Mouse (Mus musculus) urinary bladder, adult 2 months (tissue): Measurements from ENCODE around the gene Tsen15. TPM values are rescaled to one million over a fixed set of nuclear protein-coding genes. Genes with fewer than 3 reads are reported as not detected.
A peak's percentile ranks its signal among the peaks of the same experiment; 100 is the strongest.

Experiments used
- DNase-seq: peaks from one replicate; pipeline ENCODE4 v3.0.0; 2022; ENCODE audit warnings: low spot score
- polyA plus RNA-seq: library from polyadenylated mRNA; depleted of rRNA; stranded (reverse); fragments of >200 nt; gene quantifications from 2 replicates; pipeline ENCODE4 v1.2.3, GENCODE M21; 2012; rRNA removed

Tsen15 gene
- 25.9 and 30.1 TPM in 2 replicates for polyA plus RNA-seq

DNA sequence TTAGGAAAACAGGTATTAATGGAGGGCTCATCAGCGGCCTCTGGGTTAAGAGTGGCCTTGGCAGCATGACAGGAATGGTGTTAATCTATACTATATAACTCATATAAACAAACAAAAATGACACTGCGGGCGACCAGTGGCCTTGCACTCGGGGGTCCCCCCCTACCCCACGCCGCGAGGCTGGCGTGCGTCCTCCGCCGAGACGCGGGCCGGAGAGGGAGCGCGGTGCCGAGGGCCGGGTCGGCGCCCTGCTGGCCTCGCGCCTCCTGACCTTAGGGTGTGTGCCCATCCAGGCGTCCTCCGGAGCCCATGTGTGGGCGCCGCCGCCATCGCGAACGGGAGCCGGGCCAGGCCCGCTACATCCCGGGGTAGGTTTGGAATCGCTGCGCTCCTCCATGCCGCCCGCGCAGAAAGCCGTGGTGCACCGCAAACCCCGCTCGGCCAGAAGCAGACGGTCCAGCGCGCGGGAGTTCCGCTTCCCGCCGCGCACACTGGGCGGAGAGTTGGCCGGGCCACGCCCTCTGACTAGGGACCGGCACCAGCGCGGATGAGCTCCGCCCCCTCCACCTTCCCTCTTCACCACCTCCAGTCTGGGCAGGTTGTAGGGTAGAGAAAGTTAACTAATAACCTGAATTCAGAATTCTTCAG lies at the start of gene Tsen15:
Tsen15 (minus strand) TSS at position 501 of the 648 bp plus-strand sequence.
- peak; percentile 83 for DNase-seq

DNA sequence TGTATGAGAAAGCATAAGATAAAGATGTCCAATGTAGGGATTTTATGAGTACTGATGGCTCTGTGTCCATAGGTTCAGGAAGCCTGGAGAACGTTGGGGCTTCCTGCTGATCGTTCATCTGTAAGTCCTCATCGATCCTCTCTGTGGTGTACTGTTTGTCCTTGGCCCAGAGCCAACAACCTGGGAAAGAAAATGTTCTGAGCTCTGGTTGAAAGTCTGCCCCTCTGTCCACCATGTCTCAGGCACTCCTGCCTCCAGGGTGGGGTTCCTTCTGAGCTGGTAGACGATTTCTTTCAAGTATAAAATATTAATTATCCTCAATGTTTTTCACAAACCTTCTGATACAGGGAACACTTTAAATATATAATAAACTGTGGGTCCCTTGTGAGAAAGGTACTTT lies 47.7 kb upstream of the Tsen15 start:
- no peak for DNase-seq

DNA sequence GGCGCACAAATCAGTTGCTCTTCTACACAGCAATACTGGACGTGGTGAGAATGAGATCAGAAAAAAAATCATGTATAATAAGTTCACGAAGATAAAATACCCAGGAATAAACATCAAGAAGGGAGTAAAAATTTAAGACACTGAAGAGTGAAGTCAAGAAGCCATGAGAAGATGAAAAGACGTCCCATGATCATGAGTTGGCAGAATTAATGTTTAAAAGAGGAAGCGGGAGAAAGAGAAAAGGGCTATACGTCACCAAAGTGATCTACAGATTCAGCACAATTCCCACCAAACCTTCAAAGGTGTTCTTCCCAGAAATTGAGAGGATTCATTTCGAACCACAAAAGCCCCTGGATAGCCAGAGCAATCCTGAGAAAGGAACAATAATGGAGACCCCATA lies 43.3 kb upstream of the Tsen15 start:
- DNase-seq: no peak

DNA sequence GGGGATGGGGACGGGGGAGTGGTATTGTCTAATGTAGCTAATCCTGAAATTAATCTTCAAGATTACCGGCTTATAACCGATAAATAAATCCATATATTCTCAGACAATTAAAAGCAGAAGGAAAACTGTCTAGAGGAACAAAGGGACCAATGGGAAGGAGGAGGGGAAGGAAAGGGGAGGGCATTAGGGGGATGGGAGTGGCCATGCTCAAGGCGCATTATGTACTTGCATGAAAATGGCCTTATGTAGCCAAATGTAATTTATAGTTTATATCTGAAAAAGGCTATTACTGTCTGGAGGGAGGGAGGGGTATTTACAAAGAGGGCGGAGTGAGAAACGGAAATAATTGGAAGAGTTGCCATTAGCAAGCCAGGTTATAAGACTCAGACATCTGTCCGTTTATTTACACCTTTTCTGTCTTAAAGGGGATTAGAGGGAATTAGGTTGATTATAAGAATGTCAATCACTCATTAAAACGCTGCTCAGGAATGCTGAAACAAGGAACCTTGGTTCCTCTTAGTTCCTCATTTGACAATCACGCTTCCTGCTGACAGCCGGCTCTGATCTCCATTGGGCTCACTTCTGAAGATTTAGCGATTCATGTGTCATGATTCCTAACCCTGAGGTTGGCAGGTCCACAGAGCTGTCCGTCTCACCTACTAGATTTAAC lies 41.6 kb upstream of the Tsen15 start:
- DNase-seq: no peak

DNA sequence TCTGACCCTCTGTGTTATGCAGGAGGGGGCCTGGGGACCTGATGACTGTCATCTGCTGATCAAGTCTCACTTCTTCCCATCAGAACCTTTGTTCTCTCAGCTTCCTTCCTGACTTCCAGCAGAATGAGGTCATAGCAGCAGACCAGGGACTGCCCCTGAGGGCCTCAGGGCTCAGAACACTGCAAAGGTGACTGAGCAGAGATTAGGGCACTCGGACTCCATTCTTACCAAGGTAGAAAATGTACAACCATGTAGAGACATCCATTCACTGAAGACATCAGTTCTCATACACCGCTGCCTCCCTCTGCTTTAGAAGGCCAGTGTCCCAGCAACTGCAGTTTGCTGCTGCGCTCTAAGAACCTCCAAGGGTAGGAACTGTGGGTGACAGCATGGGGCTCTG lies 36.6 kb upstream of the Tsen15 start:
- DNase-seq: no peak

DNA sequence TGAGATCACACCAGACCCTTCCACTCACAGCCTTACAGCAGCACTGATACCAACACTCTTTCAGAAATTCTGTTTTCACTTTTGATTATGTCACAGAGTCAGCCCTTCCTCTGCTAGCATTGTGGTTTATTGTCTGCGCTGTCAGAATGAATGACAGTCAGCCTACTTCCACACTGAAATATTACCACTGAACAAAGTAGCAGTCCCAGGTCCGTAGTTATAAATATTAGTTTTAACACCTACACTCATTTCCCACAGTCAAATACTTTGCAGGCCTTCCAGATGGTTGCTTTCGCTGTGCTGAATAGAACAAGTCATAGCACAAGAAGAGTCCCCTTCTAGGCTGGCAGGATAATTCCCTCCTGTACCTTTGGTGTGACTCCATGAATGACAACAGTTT lies 35.8 kb upstream of the Tsen15 start:
- DNase-seq: no peak

DNA sequence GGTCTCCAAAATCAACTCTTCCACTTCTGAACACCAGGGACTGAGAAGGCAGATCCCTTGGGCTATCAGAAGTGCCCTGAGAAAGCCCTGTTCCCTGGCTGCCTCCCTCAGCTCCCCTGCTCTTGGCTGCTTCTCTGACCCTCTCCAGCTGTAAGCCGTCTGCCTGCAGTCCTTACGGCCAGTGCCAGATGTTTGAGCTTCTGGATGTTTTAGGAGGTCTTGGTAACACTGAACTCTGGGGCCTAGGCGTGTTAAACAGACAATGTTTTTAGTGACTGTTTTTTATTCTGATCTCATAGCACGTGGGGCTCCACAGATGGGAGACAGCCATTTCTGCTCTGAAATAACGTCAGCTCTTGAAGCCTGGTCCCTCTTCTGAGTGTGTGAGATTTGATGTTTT lies 31.1 kb upstream of the Tsen15 start:
- no peak for DNase-seq

DNA sequence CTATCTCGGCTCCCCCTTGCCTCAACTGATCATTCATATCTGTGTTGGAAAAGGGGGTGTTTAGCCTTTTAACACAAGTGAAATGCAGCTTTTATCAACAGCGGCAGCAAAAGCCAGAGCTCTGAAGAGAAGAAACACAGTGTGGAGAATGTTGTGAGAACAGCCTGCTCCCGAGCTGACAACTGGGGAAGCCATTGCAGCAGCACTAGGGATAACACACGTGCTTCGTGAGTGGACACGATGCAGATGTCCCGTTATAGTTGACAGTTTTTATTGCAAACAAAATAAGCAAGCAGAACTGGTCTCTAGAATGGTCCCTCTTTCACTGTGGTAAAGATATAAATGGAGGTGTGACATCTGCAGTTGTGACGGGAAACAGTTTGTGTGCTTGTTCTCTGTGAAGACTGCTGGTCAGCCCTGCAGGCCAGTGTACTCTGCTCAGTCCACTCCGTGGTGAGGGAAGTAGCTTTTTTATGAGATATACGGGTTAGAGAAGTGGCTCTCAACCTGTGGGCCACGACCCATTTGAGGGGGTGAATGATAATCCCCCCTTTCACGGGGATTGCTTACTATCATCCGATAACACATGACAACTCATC lies 29.9 kb upstream of the Tsen15 start:
- DNase-seq: no peak

DNA sequence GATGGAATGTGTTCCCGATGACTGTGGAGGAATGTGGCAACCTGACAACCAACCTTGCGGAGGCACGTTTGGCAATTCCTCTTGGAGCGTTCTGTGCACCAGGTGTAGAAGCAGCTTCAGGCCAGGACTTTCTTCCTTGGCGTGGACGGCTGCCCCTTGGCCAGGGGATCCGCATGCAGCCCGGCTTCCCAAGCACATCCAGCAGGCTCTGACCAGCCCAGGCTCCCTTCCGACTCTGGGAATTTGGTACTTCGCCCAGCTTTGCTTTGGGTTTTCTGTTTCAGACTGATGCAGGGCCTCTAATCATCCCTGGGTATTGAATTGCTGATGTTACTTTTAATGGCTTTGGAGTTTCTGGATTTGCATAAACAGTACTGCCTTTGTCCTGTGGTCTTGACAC lies 28.0 kb upstream of the Tsen15 start:
- DNase-seq: no peak

DNA sequence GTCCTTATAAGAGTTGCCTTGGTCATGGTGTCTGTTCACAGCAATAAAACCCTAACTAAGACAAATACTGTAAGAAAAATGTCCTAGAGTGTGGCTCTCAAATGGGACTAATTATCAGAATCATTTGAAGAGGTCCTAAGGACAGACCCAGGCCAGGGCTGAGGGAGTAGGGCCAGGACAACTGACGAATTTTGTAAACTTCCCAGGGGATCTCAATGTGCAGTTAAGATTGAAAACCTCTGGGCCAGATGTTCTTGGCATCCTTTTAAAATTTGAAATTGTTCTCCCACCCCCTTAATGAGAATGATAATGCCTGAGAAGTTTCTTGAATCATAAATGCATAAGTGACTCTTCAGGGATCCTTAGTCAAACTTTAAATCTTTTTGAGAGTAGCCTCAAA lies 27.5 kb upstream of the Tsen15 start:
- DNase-seq: no peak

DNA sequence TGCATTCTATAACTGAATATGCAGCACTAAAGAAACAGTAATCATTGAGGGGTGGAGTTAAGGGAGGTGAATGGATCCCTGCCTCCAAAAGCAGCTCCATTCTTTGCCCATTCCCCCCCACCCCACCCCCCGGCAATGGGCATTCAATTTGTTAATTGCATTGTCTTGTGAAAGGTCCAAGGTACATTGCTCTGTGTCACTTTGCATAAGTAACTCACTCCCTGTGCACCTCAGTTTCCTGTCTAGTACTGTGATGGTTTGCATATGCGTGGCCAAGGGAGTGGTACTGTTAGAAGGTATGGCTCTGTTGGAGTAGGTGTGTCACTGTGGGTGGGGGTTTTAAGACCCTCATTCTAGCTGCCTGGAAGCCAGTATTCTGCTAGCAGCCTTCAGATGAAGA lies 26.6 kb upstream of the Tsen15 start:
- DNase-seq: no peak

DNA sequence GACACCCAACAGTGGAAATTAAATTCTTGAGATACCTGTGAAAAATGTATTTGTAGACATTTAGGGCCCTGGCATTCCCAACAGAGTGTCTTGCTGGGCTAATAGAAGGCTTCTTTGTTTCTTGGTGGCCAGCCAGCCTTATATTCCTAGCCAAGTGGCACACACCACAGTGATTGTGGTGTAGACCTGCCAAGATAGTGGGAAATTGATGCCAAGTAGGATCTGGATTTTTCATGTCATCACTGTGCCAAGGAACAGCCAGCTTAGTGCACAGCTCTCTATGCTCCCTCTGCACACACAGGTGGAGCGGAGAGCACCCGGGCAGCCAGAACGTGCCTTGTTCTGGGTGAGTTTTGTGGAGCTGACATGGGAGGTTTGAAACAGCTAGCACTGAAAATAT lies 24.2 kb upstream of the Tsen15 start:
- DNase-seq: no peak

DNA sequence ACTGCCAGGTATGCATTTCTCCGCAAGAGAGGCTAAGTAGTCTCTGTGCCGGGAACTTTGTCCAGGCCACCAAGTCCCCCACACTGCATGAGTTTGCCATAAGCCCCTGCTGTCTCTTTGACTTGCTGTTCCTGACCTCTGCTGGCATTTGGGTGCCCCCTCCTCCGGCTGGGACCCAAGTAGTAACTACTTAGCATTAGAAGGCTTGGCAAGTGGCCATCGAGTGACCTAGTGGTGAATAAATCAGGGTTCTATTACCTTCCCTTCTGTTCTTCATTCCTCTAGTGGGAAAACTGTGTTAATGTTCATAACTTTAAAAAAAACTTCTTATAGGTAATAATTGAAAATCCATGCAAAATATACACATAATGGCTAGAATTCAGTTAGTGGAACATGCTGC lies 22.9 kb upstream of the Tsen15 start:
- no peak for DNase-seq

DNA sequence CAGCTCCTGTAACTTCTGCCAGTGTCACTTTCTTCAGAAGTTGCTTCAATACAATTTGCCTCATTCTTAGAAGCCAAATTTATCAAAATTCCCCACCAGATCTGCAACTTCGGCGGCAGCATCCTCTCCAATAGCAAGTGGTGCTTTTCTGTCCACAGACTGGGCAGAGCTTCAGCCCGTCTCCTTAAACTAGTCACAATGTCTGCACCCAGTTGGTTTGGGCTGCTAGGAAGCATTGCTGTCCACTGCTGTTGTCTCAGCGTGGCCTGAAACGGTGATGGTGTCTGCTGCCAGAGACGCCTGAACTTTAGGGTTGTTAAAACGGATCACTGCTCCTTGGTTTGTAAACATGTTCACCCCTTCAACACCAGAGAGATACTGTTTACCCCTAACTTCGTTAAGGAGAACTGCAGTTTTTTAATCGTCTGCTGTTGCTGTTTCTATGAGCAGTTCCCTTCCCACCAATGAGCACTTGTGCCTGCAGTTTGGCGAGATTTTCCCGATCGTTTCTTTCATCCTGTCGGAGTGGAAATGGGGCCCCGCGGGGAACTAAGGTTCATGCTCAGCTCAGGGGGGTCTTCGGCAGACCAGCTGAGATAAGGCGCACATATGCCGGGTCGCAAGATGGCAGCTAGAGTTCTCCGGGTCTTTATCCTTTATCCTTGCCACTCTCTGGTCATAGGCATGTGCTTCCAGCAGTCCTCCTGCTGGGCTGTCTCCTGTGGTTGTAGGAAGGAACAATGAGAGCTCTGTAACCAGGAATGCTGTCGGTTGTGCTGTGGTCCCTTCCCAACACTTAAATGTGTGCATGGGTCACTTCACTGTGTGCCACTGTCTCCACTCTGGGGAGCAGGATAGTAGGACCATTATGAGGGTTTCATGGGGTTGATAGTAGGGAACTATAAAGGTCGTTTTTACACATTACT lies 20.8 kb upstream of the Tsen15 start:
- no peak for DNase-seq

DNA sequence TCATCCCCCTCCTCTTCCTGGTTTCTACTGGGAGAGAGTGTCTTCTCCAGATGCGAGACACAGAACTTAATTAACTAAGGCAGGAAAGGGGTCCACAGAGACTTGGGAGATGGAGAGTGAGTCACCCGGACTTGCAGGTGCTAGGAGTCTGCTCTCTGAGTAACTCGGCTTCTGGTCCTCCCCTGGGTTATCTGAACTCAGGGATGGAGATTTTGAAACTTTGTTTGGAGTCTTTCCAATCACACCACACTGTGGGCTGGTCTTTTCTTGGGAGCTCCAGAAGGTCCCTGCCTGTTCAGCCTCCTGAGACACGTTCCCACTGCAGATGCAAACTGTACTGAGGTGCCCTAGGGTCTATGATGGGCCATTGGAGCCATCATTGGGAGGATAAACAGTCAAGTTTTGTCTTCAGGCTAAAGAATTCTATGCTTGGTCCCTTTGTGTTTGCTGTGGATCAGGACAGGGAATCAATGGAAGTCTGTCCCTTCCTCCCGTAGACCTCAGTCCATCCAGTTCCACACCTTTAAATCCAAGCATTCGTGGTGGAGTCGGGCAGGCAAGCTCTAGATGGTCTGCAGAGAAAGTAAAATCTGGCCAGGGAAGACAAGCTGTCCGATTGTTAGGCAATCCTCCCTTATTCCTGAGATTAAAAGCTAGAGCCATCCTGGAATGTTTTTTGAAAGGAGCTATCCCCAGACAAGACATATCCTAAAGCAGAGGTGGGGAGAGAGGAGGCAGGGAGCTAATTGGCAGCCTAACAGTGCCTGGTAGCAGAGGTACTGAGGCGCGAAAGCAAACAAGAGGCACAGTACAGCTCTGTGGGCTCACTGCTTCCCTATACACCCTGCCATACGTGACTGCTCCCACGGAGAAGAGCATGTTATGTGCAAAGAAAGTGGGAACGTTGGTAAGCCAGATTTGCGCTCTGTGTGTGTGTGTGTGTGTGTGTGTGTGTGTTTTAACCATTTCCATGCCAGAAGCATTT lies 14.4 kb upstream of the Tsen15 start:
- DNase-seq: no peak

DNA sequence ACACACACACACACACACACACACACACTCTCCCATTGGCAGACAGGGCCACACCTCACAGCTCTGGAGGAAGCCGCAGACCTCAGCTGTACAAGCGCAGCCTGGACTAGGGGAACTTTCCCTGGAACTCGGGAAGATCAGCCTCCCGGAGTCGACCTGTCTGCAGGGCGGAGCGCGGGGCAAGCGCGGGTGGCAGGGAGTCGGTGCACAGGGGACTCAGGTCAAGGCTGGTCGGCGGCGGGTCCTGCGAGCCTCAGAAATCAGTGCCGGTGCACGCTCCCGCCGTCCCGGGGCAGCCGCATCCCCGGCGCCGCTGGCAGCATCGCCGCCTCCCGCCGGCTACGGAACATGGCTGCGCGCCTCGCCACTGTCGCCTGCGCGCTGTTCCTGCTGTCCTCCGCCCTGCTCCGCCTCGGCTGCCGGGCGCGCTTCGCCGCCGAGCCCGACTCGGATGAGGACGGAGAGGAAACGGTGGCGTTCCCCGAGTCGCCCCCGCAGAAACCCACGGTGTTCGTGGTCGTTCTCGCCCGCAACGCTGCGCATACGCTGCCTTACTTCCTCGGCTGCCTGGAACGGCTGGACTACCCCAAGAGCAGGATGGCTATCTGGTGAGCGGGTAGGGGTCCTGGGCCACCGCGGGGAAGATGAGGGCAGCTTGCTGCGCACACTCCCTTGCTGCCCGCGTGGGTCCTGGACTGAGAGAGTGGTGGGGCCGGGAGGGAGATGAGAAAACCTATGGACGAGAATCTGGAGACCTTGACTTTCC lies 13.5 kb upstream of the Tsen15 start, which contains the start of gene Colgalt2:
Colgalt2 (plus strand) TSS at position 41 of the 766 bp plus-strand sequence.
- peak; percentile 37 for DNase-seq

DNA sequence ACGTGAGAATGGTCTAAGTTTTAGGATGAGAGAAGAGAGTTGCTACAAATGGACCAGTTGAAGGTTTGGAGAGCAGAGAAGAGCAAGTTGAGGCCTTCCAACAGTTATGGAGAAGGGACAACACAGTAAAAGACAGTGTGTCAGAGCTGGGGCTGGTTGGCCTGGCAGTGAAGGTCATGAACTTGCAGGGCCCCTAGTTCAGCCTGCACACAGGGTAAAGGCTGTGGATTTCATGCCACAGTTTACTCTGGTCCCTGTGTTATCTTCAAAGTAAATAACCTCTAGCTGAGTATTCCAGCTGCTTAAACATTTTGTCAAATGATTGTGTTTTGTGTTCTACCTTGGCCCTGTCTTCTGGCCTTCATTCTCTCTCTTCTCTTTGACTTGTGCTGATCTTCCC lies 12.2 kb upstream of the Tsen15 start:
- DNase-seq: no peak

DNA sequence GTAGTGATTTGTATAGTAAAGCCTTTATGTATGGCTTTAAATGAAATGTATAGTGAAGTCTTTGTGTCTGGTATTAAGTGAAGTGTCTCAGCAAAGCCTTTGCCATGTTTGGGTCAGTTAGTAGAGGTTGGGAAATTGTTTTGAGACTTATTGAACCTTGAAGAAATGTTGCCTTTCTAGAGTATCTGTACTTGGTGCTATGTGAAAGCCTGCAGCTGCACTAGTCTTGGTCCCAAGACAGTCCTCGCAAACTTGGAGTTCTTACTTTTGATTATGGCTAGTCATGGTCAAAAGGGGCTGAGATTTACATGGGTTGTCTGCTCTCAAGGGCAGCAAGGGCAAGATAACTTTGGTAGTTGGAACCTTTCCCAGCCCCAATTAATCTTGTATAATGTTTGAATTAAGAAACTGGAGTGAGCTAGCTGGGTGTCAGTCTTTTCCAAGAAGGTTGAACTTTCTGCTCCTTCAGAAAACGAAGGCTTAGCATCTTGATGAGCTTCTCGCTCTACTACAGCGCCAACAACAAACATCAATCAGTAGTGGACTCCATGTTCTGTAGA lies 8.5 kb upstream of the Tsen15 start:
- DNase-seq: no peak

DNA sequence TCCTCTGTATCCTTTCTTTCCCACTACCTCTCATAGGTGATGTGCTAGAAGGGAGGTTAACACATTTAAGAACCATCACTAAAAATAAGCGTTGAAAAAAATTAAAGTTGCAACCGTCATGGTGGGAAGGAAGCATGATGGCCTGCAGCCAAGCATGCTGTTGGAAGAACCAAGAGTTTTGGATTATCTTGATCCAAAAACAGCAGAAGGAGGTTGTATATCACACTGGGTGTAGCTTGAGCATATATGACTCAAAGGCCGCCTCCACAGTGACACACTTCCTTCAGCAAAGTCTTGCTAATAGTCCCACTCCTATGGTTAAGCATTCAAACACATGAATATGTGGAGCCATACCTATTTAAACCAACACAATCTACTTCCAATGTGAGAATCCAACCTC lies 7.6 kb upstream of the Tsen15 start:
- no peak for DNase-seq

DNA sequence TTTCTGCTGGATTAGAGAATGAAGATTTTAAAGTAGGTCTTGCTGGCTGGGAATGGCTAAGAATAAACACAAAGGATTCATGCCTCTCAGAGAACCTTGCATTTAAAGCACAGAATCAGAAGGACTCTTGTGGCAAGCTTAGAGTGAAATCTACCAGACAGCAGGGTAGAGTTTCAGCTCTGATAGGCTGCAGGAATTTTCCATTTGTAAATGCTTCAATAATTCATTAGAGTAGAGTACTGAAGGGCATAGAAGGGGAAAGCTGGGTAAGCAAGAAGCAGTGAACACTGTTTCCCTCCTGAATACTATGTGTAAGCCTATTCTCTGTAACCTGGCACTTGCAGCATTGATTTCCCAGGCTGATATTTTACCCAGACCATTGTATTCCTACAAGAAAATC lies 2.8 kb upstream of the Tsen15 start:
- no peak for DNase-seq
